Mouse (Mus musculus) MEL (cell line): ENCODE results near the gene Map1b. TPM values are rescaled to one million over a fixed set of nuclear protein-coding genes. Genes with fewer than 3 reads are reported as not detected.

Experiments used
- DNase-seq: peaks from one replicate; pipeline ENCODE4 v3.0.0; 2011; ENCODE audit warnings: low read depth, low spot score
- H3K27ac ChIP-seq: 2 replicates; pipeline ENCODE4 v1.5.1; 2012; ENCODE audit warnings: low read depth, mild to moderate bottlenecking, control low read depth, low read length, moderate library complexity; ENCODE audit not compliant: control insufficient read depth
- H3K27me3 ChIP-seq, 2 experiments: fragments of 150-350 bp in 1 of 2; sonication (generic) in 1 of 2; 2 replicates each; pipeline ENCODE4 v1.6.1; 2012; ENCODE audit warnings: low read length in 2 of 2, mild to moderate bottlenecking in 2 of 2, improper control_type of control experiment in 1 of 2, moderate library complexity in 1 of 2; ENCODE audit not compliant: insufficient read depth in 2 of 2, control insufficient read depth in 1 of 2
- H3K36me3 ChIP-seq, 2 experiments: 2 replicates each; pipeline ENCODE4 v1.6.1; 2012 to 2014; ENCODE audit warnings: low read length in 2 of 2, improper control_type of control experiment in 1 of 2, inconsistent platforms in 1 of 2, mild to moderate bottlenecking in 1 of 2; ENCODE audit not compliant: insufficient read depth in 2 of 2, control insufficient read depth in 1 of 2
- H3K4me1 ChIP-seq, 2 experiments: fragments of 150-350 bp in 1 of 2; sonication (generic) in 1 of 2; 2 replicates each; pipeline ENCODE4 v1.6.1; 2012; ENCODE audit warnings: low read length in 2 of 2, improper control_type of control experiment in 1 of 2, mild to moderate bottlenecking in 1 of 2; ENCODE audit not compliant: insufficient read depth in 2 of 2, control insufficient read depth in 1 of 2
- H3K4me3 ChIP-seq, 2 experiments: fragments of 150-350 bp in 1 of 2; sonication (generic) in 1 of 2; 2 replicates each; pipeline ENCODE4 v1.5.1; 2012; ENCODE audit warnings: low read depth in 2 of 2, low read length in 2 of 2, mild to moderate bottlenecking in 2 of 2, moderate library complexity in 2 of 2, control low read depth in 1 of 2, improper control_type of control experiment in 1 of 2; ENCODE audit not compliant: control insufficient read depth in 1 of 2, insufficient read depth in 1 of 2
- H3K79me2 ChIP-seq: 2 replicates; pipeline ENCODE4 v1.6.1; 2012; ENCODE audit warnings: mild to moderate bottlenecking, low read length, moderate library complexity; ENCODE audit not compliant: control insufficient read depth, poor library complexity, insufficient read depth
- H3K9ac ChIP-seq: 2 replicates; pipeline ENCODE4 v1.6.1; 2012; ENCODE audit warnings: low read depth, mild to moderate bottlenecking, control low read depth, low read length, moderate library complexity; ENCODE audit not compliant: control insufficient read depth, poor library complexity, severe bottlenecking
- H3K9me3 ChIP-seq: fragments of 150-350 bp; sonication (generic); replicated peaks from 2 replicates; pipeline ENCODE4 v1.6.1; 2012; ENCODE audit warnings: mild to moderate bottlenecking, low read length, improper control_type of control experiment, moderate library complexity; ENCODE audit not compliant: insufficient read depth
- E2F4 ChIP-seq: IDR thresholded peaks from 2 replicates; pipeline ENCODE4 v1.6.1; 2011; ENCODE audit warnings: low read depth, low read length, improper control_type of control experiment, borderline replicate concordance
- ETS1 ChIP-seq: IDR thresholded peaks from 2 replicates; pipeline ENCODE4 v1.6.1; 2012; ENCODE audit warnings: low read depth, mild to moderate bottlenecking, inconsistent platforms, low read length, improper control_type of control experiment, moderate library complexity
- GABPA ChIP-seq: IDR thresholded peaks from 2 replicates; pipeline ENCODE4 v1.6.1; 2012; ENCODE audit warnings: low read depth, mild to moderate bottlenecking, inconsistent platforms, low read length, improper control_type of control experiment, moderate library complexity
- GATA1 ChIP-seq: IDR thresholded peaks from 2 replicates; pipeline ENCODE4 v1.6.1; 2011; ENCODE audit warnings: low read depth, low read length, improper control_type of control experiment
- HCFC1 ChIP-seq: IDR thresholded peaks from 2 replicates; pipeline ENCODE4 v1.6.1; 2012; ENCODE audit warnings: low read depth, mild to moderate bottlenecking, inconsistent platforms, low read length, improper control_type of control experiment, moderate library complexity
- JUND ChIP-seq: IDR thresholded peaks from 2 replicates; pipeline ENCODE4 v1.6.1; 2011; ENCODE audit warnings: low read depth, mild to moderate bottlenecking, improper control_type of control experiment, low read length
- KAT2A ChIP-seq: conservative IDR thresholded peaks from 2 replicates; pipeline ENCODE4 v1.6.1; 2012; ENCODE audit warnings: low read depth, low read length, improper control_type of control experiment, inconsistent platforms
- MAZ ChIP-seq: IDR thresholded peaks from 2 replicates; pipeline ENCODE4 v1.6.1; 2012; ENCODE audit warnings: low read depth, mild to moderate bottlenecking, inconsistent platforms, low read length, improper control_type of control experiment
- MXI1 ChIP-seq: IDR thresholded peaks from 2 replicates; pipeline ENCODE4 v1.6.1; 2011; ENCODE audit warnings: mild to moderate bottlenecking, low read depth, low read length, improper control_type of control experiment
- MYC ChIP-seq: IDR thresholded peaks from 2 replicates; pipeline ENCODE4 v1.6.1; 2011; ENCODE audit warnings: low read depth, mild to moderate bottlenecking, low read length, improper control_type of control experiment, moderate library complexity
- NELFE ChIP-seq: IDR thresholded peaks from 2 replicates; pipeline ENCODE4 v1.6.1; 2011; ENCODE audit warnings: low read depth, low read length, improper control_type of control experiment
- NRF1 ChIP-seq: IDR thresholded peaks from 2 replicates; pipeline ENCODE4 v1.6.1; 2014; ENCODE audit warnings: low read depth, mild to moderate bottlenecking, inconsistent platforms, low read length, improper control_type of control experiment, moderate library complexity; ENCODE audit not compliant: poor library complexity, insufficient read depth, severe bottlenecking
- POLR2A ChIP-seq, 2 experiments: IDR thresholded peaks; 2 replicates each; pipeline ENCODE4 v1.6.1; 2011 to 2012; ENCODE audit warnings: low read length in 2 of 2, mild to moderate bottlenecking in 2 of 2, control low read depth in 1 of 2, improper control_type of control experiment in 1 of 2, low read depth in 1 of 2, moderate library complexity in 1 of 2; ENCODE audit not compliant: control insufficient read depth in 1 of 2, insufficient read depth in 1 of 2, poor library complexity in 1 of 2
- POLR2AphosphoS5 ChIP-seq: IDR thresholded peaks from 2 replicates; pipeline ENCODE4 v1.6.1; 2012; ENCODE audit warnings: low read depth, borderline replicate concordance, mild to moderate bottlenecking, inconsistent platforms, low read length, moderate library complexity, mixed read lengths
- RCOR1 ChIP-seq: IDR thresholded peaks from 2 replicates; pipeline ENCODE4 v1.6.1; 2012; ENCODE audit warnings: low read depth, mild to moderate bottlenecking, inconsistent platforms, low read length, improper control_type of control experiment
- SIN3A ChIP-seq: IDR thresholded peaks from 2 replicates; pipeline ENCODE4 v1.6.1; 2012; ENCODE audit warnings: low read length, improper control_type of control experiment, inconsistent platforms
- SMC3 ChIP-seq: IDR thresholded peaks from 2 replicates; pipeline ENCODE4 v1.6.1; 2011; ENCODE audit warnings: low read depth, low read length, improper control_type of control experiment
- TAL1 ChIP-seq: IDR thresholded peaks from 2 replicates; pipeline ENCODE4 v1.6.1; 2012; ENCODE audit warnings: mild to moderate bottlenecking, inconsistent platforms, low read length, moderate library complexity, mixed read lengths
- UBTF ChIP-seq: IDR thresholded peaks from 2 replicates; pipeline ENCODE4 v1.6.1; 2012; ENCODE audit warnings: low read depth, mild to moderate bottlenecking, inconsistent platforms, low read length, improper control_type of control experiment, moderate library complexity, borderline replicate concordance; ENCODE audit not compliant: insufficient read depth
- USF1 ChIP-seq: IDR thresholded peaks from 2 replicates; pipeline ENCODE4 v1.6.1; 2014; ENCODE audit warnings: low read depth, mild to moderate bottlenecking, inconsistent platforms, low read length, improper control_type of control experiment, moderate library complexity
- ZMIZ1 ChIP-seq: IDR thresholded peaks from 2 replicates; pipeline ENCODE4 v1.6.1; 2012; ENCODE audit warnings: low read depth, mild to moderate bottlenecking, inconsistent platforms, low read length, improper control_type of control experiment, moderate library complexity
- ZNF384 ChIP-seq: IDR thresholded peaks from 2 replicates; pipeline ENCODE4 v1.6.1; 2012; ENCODE audit warnings: low read depth, mild to moderate bottlenecking, inconsistent platforms, low read length, improper control_type of control experiment
- polyA plus RNA-seq, 2 experiments: library from polyadenylated mRNA; stranded (reverse) in 1 of 2; unstranded in 1 of 2; fragments of >175 nt in 1 of 2; fragments of >200 nt in 1 of 2; gene quantifications; 2 replicates each; pipeline versions ENCODE4 v1.2.1 to v1.2.4; 2012; ENCODE audit warnings: low replicate concordance in 2 of 2, low read depth in 1 of 2; ENCODE audit not compliant: insufficient read length in 2 of 2, insufficient read depth in 1 of 2, missing spikeins in 1 of 2
- total RNA-seq: library from RNA; depleted of rRNA; stranded (reverse); fragments of 300-350 nt; gene quantifications from 2 replicates; pipeline ENCODE4 v1.2.3, GENCODE M21; 2012

The Map1b gene
- total and polyA plus RNA-seq, 3 experiments = not detected

- no peak overlapping the region for H3K27ac ChIP-seq
- no peaks in the 10 kb centered on the region for H3K9me3 ChIP-seq
- no peak for DNase-seq
- no peaks in the 10 kb centered on the region for H3K27me3 ChIP-seq
- H3K4me1 ChIP-seq = no peaks in the 10 kb centered on the region
- H3K9ac ChIP-seq = no peak overlapping the region
- H3K36me3 ChIP-seq = no peaks in the 10 kb centered on the region
- H3K79me2 ChIP-seq = no peaks in the 10 kb centered on the region
- TF ChIP-seq MXI1 (no peak), ETS1 (no peak), TAL1 (no peak)
- no peak overlapping the region for H3K4me3 ChIP-seq
These were observed 92.8 kb downstream of the Map1b start for GRCm38 (mm10) chr13:99423581-99423980.

GRCm38 (mm10) chr13:99416601-99417000 is 99.7 kb downstream of the Map1b start:
- Histone ChIP-seq H3K36me3 (peaks cover 0 to 3% of the 10 kb centered on the region in 2 experiments; a peak in 1 of 4 replicates), H3K27me3 (no peaks in the 10 kb centered on the region), H3K79me2 (no peaks in the 10 kb centered on the region), H3K4me3 (no peak overlapping the region), H3K9ac (no peak overlapping the region), H3K27ac (no peak overlapping the region), H3K4me1 (peaks cover 0 to 4% of the 10 kb centered on the region in 2 experiments; a peak in 3 of 4 replicates), H3K9me3 (no peaks in the 10 kb centered on the region)
- no peak for DNase-seq
- TF ChIP-seq ZMIZ1 (no peak), RCOR1 (no peak), GABPA (no peak), E2F4 (no peak), GATA1 (no peak), SMC3 (no peak), SIN3A (no peak), KAT2A (no peak), NRF1 (no peak), USF1 (no peak), ZNF384 (no peak), JUND (no peak), NELFE (no peak), MAZ (no peak), UBTF (no peak), HCFC1 (no peak), MYC (no peak), POLR2A (IDR thresholded peaks at IDR 0.05; ENCODE audit: control insufficient read depth in 1 of 2, insufficient read depth in 1 of 2, low read depth in 1 of 2, low read length in 2 of 2, poor library complexity in 1 of 2) (no peak), POLR2AphosphoS5 (no peak)
- TF ChIP-seq, all 39 proteins: peak for 0
